Mouse (Mus musculus) hindbrain, embryonic 14.5 days (tissue): Measurements from ENCODE around the gene Rtn2. TPM values are rescaled to one million over a fixed set of nuclear protein-coding genes. Genes with fewer than 3 reads are reported as not detected.

ENCODE experiments used
- ATAC-seq: fragments of 200-750 bp; cut with Nextera tagmentation; 2 replicates; pipeline ENCODE4 v1.8.0; 2017; ENCODE audit warnings: moderate number of reproducible peaks, mild to moderate bottlenecking, moderate TSS enrichment, moderate library complexity; ENCODE audit not compliant: low FRiP score
- DNase-seq: peaks from one replicate; pipeline ENCODE4 v3.0.0-alpha.2; 2015; ENCODE audit warnings: low spot score
- H3K27ac ChIP-seq: fragments of 300-500 bp; sonication (generic); 2 replicates; pipeline ENCODE4 v1.5.1; 2014; ENCODE audit warnings: mild to moderate bottlenecking, moderate library complexity
- H3K27me3 ChIP-seq: fragments of 300-500 bp; sonication (generic); 2 replicates; pipeline ENCODE4 v1.6.1; 2014; ENCODE audit warnings: mild to moderate bottlenecking, low read length, mixed read lengths; ENCODE audit not compliant: control insufficient read depth, insufficient read depth
- H3K36me3 ChIP-seq: fragments of 300-500 bp; sonication (generic); replicated peaks from 2 replicates; pipeline ENCODE4 v1.6.1; 2014; ENCODE audit not compliant: control insufficient read depth, insufficient read depth
- H3K4me1 ChIP-seq: fragments of 300-500 bp; sonication (generic); replicated peaks from 2 replicates; pipeline ENCODE4 v1.6.1; 2014; ENCODE audit warnings: antibody characterized with exemption, low read length, mixed read lengths; ENCODE audit not compliant: control insufficient read depth, insufficient read depth
- H3K4me2 ChIP-seq: fragments of 300-500 bp; sonication (generic); replicated peaks from 2 replicates; pipeline ENCODE4 v1.6.1; 2014; ENCODE audit warnings: mild to moderate bottlenecking, moderate library complexity
- H3K4me3 ChIP-seq: fragments of 300-500 bp; sonication (generic); replicated peaks from 2 replicates; pipeline ENCODE4 v1.5.1; 2014; ENCODE audit warnings: mild to moderate bottlenecking, low read length
- H3K9ac ChIP-seq: fragments of 300-500 bp; sonication (generic); 2 replicates; pipeline ENCODE4 v1.6.1; 2014
- H3K9me3 ChIP-seq: fragments of 300-500 bp; sonication (generic); 2 replicates; pipeline ENCODE4 v1.6.1; 2016; ENCODE audit warnings: low read length; ENCODE audit not compliant: control insufficient read depth
- WGBS: fragments of 180-500 bp; shearing (Covaris S2); extraction: QIAGEN DNeasy Blood & Tissue Kit; methylation state at CpG from one replicate; pipeline ENCODE4 v1.1.7; 2014; 5-methylcytosine and 5-hydroxymethylcytosine counted together
- polyA plus RNA-seq: library from polyadenylated mRNA; unstranded; fragments of >200 nt; fragmentation: Nextera tagmentation; extraction: Ambion mirVana; gene quantifications from 2 replicates; pipeline ENCODE4 v1.2.1, GENCODE M21; 2014

Rtn2 gene
- polyA plus RNA-seq, 1 experiment from 2014 or later, result 106 TPM

GRCm38 (mm10) chr7:19308454-19309277 lies 26.2 kb downstream of the Rtn2 start:
- Histone ChIP-seq H3K27ac (peak overlapping the region; percentile 5; the same call in 1 of the 2 replicates), H3K4me2 (peak overlapping the region; percentile 69), H3K9ac (peak overlapping the region; percentile 43), H3K4me1 (peaks cover 21% of the 10 kb centered on the region), H3K9me3 (no peaks in the 10 kb centered on the region), H3K4me3 (peak overlapping the region; percentile 51), H3K36me3 (no peaks in the 10 kb centered on the region), H3K27me3 (peaks cover 38% of the 10 kb centered on the region)
- ATAC-seq, result peak; percentile 88
- DNase-seq, result peak; percentile 93
- WGBS, result under 1% methylated on average over 58 of the region's 58 CpGs

- Histone ChIP-seq H3K4me3 (peak overlapping the region; percentile 51), H3K27ac (no peak overlapping the region), H3K4me2 (peak overlapping the region; percentile 69), H3K36me3 (no peaks in the 10 kb centered on the region), H3K9ac (peak overlapping the region; percentile 47), H3K27me3 (peaks cover 31% of the 10 kb centered on the region), H3K4me1 (peaks cover 21% of the 10 kb centered on the region), H3K9me3 (no peaks in the 10 kb centered on the region)
- ATAC-seq, result no peak
- WGBS, result 1% methylated on average over 48 of the region's 48 CpGs
- DNase-seq, result no peak
Measured at GRCm38 (mm10) chr7:19309278-19309883, 27.0 kb downstream of the Rtn2 start.

GRCm38 (mm10) chr7:19309884-19310641 lies 27.6 kb downstream of the Rtn2 start, which contains the start of gene Fosb:
Gene Fosb, minus strand, starts transcription at chr7:19310051.
- peak within 1 kb of the TSS; percentile 69 for H3K4me2 ChIP-seq
- H3K36me3 ChIP-seq, result no peaks in the 10 kb centered on the region
- WGBS, result under 1% methylated on average over 49 of the region's 49 CpGs
- peaks cover 24% of the 10 kb centered on the region for H3K27me3 ChIP-seq
- H3K27ac ChIP-seq, result no peak within 1 kb of the TSS
- no peaks in the 10 kb centered on the region for H3K9me3 ChIP-seq
- H3K4me3 ChIP-seq, result peak within 1 kb of the TSS; percentile 51
- H3K9ac ChIP-seq, result peak within 1 kb of the TSS; percentile 53
- H3K4me1 ChIP-seq, result peaks cover 16% of the 10 kb centered on the region
- DNase-seq (peak; percentile 98), ATAC-seq (peak; percentile 88)

- no peak overlapping the region for H3K27ac ChIP-seq
- H3K4me2 ChIP-seq, result no peak overlapping the region
- no peaks in the 10 kb centered on the region for H3K9me3 ChIP-seq
- ATAC-seq, result no peak
- H3K36me3 ChIP-seq, result no peaks in the 10 kb centered on the region
- peaks cover 15% of the 10 kb centered on the region for H3K4me1 ChIP-seq
- H3K27me3 ChIP-seq, result peaks cover 5% of the 10 kb centered on the region
- no peak overlapping the region for H3K9ac ChIP-seq
- 39% methylated on average over 4 of the region's 4 CpGs for WGBS
- no peak overlapping the region for H3K4me3 ChIP-seq
- DNase-seq, result no peak
Measured at GRCm38 (mm10) chr7:19311991-19312390, 29.6 kb downstream of the Rtn2 start.

- ATAC-seq (no peak), DNase-seq (no peak)
- Histone ChIP-seq H3K9me3 (no peaks in the 10 kb centered on the region), H3K36me3 (no peaks in the 10 kb centered on the region), H3K4me1 (peaks cover 6% of the 10 kb centered on the region), H3K4me3 (no peak overlapping the region), H3K9ac (no peak overlapping the region), H3K27ac (no peak overlapping the region), H3K27me3 (no peaks in the 10 kb centered on the region), H3K4me2 (no peak overlapping the region)
- WGBS, result 54% methylated on average over 5 of the region's 5 CpGs
Measured at GRCm38 (mm10) chr7:19314033-19314432, 31.6 kb downstream of the Rtn2 start.

- Histone ChIP-seq H3K9me3 (no peaks in the 10 kb centered on the region), H3K4me1 (peaks cover 10% of the 10 kb centered on the region), H3K4me2 (no peak overlapping the region), H3K4me3 (no peak overlapping the region), H3K27ac (no peak overlapping the region), H3K36me3 (no peaks in the 10 kb centered on the region), H3K27me3 (no peaks in the 10 kb centered on the region), H3K9ac (no peak overlapping the region)
- no peak for DNase-seq
- ATAC-seq, result no peak
- 36% methylated on average over 14 of the region's 14 CpGs for WGBS
Measured at GRCm38 (mm10) chr7:19316451-19317161, 34.2 kb downstream of the Rtn2 start.

GRCm38 (mm10) chr7:19318201-19318600 lies 35.8 kb downstream of the Rtn2 start:
- Histone ChIP-seq H3K4me3 (no peak overlapping the region), H3K9ac (no peak overlapping the region), H3K4me1 (peaks cover 10% of the 10 kb centered on the region), H3K9me3 (no peaks in the 10 kb centered on the region), H3K36me3 (no peaks in the 10 kb centered on the region), H3K4me2 (no peak overlapping the region), H3K27ac (no peak overlapping the region), H3K27me3 (no peaks in the 10 kb centered on the region)
- ATAC-seq, result no peak
- WGBS, result 82% methylated on average over 2 of the region's 2 CpGs
- DNase-seq, result no peak

- no peak overlapping the region for H3K27ac ChIP-seq
Measured at GRCm38 (mm10) chr7:19318676-19319075, 36.3 kb downstream of the Rtn2 start.

More at GRCm38 (mm10) chr7:19318676-19319075, 36.3 kb downstream of the Rtn2 start:
- WGBS, result 82% methylated on average over 7 of the region's 7 CpGs
- Histone ChIP-seq H3K36me3 (no peaks in the 10 kb centered on the region), H3K27me3 (no peaks in the 10 kb centered on the region), H3K4me2 (no peak overlapping the region), H3K9ac (no peak overlapping the region), H3K4me3 (no peak overlapping the region), H3K4me1 (peaks cover 10% of the 10 kb centered on the region), H3K9me3 (no peaks in the 10 kb centered on the region)
- no peak for DNase-seq
- no peak for ATAC-seq
